Mouse (Mus musculus) hematopoietic stem cell, adult 5-6 weeks (primary cell): ENCODE measurements around the gene Cd247. TPM values are rescaled to one million over a fixed set of nuclear protein-coding genes. Genes with fewer than 3 reads are reported as not detected.

Experiments used
- ATAC-seq, 2 experiments: fragments of 125-278 bp in 1 of 2; replicated peaks in 1 of 2; 2 replicates each; pipeline ENCODE4 v1.8.0; 2016 to 2017; ENCODE audit warnings: inconsistent platforms in 2 of 2, mild to moderate bottlenecking in 2 of 2, moderate number of reproducible peaks in 2 of 2, low read depth in 1 of 2, moderate TSS enrichment in 1 of 2; ENCODE audit not compliant: low FRiP score in 2 of 2, poor library complexity in 2 of 2, severe bottlenecking in 2 of 2, insufficient read depth in 1 of 2, low TSS enrichment in 1 of 2
- total RNA-seq: library from RNA; stranded (forward); fragments of 172-1452, 232-1000 nt; gene quantifications from 2 replicates; pipeline ENCODE4 v1.2.3, GENCODE M21; 2017

Gene Cd247
- total RNA-seq, 1 experiment from 2014 or later = 3.6 TPM

- ATAC-seq = no peak
These were observed 72.7 kb downstream of the Cd247 start for GRCm38 (mm10) chr1:165861235-165861609.

DNA sequence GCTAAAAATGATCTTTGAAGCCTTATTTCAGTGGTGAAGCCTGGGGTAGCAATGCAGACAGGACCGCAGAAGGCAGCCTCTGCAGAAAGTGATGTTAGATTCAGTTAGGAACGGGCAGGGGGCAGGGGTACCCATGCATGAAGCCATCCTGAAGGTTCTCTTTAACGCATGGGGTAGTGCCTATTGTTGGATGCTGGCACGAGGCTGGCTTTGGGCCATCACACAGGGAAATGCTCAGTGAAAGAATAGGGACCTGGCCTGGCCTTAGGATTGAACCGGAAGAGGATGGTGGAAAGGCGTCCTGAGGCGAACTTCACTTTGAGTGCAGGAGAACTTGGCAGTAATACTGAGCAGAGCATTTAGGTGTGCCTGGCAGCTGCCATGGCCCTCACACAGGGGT lies 73.6 kb downstream of the Cd247 start:
- ATAC-seq = no peak

DNA sequence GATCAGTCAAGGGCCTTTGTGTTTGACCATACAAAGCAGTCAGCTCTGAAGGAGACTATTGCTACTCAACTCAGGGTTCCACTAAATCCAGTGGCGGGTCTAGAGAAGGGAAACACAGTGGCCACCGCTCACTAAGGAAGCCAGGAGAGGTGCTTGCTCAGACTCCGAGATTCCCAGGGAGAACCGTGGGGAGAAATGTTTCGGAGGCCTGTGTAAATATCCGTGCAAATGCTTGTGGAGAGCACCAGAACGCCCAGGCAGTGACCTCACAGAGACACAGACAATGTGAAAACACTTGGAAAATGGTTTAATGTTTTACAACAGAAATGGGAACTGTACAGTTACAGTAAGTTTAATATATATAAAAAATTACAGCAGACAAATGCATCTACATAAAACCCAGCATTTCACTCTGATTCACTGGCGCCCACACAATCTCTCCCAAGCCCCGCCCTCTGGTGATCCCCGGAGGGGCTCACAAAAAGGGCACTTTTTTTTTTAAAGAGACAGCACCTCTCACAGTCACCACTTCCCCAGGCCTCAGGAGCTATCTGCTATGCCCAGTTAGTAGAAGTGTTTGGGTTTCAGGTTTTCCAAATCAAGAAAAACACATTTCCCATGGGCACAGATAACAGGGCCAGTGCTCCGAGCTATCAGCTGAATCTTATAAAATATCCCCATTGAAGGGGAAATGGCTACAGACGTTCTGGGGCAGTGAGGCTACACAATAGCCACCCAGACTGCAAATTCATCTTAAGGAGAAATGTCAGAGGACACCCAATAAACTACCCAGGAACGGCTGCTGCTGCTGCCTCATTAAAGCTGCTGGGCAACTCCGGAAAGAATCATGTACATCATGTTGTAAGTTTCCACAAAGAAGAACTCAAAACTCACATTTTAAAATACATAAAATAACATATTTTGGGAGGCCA lies 76.6 kb downstream of the Cd247 start:
- ATAC-seq = no peak

DNA sequence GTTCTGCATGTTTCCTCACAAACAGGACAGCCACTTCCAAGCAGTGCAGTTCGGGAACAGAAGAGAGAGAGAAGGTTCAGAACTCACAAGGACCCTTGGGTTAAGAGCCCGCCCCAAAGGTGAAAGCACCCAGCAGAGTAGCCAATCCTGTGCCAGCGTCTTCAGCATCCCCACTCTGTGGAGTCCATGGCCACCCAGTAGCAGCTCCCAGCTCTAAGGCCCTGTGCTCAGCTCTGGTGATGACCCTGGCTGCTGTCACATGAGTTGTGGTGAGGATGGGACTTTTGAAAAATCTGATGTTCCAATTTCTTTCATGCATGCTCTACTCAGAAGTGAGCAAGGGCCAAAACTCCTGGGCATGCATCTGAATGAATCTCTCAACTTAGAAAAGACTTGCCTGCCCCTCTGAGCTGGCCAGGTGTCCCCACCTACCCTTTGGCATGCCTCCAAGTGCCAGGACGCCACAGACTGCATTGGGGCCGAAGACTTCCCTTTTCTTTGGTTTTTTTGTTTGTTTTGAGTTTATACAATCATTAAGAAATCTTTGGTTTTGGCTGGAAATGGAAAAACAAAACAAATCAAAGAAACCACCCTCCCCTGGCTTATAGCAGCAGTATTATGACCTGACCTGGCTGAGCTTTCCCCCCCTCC lies 78.3 kb downstream of the Cd247 start:
- no peak; a peak in 1 of 4 replicates for ATAC-seq

- no peak for ATAC-seq
These were observed 80.2 kb downstream of the Cd247 start for GRCm38 (mm10) chr1:165868659-165869058.

DNA sequence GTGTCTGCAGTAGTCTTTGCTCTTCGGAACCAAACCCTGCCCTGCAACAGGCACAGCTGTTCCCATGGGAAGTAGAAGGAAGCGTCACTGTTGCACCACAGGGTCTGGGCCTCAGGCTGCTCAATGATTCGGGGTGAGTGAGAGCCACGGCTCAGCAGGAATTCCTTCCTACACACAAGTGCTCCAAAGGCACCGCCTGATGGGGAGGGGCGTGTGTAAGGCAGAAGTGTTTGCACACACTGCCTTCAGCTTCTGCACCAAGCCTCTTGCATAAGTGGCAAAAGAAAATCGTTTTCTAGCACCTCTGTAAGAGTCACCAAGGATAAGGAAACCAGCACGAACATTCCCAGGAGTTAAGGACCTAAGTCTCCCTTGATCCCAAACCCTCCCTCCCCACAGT lies 86.2 kb downstream of the Cd247 start:
- ATAC-seq = no peak

DNA sequence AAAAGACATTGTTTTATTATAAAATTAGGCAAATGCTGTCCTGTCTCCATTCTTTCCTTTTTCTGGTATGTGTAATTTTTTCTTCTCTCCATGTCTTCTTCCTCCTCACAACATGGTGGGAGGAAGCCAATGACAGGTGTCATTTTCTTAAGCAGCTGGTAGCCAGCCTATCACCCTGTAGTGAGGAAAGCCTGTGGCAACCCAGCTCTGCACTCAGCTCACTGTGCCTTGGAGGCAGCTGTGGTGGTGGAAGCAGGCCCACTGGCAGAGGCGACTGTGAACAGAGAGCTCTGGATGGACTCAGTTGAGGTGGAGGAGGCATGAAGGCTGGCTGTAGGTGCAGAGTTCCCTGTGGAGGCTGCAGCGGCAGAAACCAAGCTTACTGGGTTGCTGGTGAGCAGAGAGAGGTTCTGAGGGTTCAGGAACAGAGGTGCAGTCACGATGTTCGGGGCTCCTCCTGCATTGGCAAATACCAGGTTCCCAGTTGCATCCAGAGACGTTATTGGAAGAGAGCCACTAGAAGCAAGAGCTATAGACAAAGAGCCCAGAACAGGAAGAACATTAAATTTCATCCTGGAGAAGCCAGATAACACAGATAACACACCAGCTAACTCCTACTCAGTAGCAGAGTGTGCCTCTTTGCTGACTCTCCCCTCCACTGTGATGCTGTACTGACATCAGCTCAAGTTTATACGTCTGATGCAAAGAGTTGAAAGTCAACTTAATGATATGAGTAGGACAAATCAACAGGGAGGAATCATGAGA lies 87.2 kb downstream of the Cd247 start:
- ATAC-seq = no peak

GRCm38 (mm10) chr1:165878751-165879150 lies 90.3 kb downstream of the Cd247 start:
- ATAC-seq = no peak

DNA sequence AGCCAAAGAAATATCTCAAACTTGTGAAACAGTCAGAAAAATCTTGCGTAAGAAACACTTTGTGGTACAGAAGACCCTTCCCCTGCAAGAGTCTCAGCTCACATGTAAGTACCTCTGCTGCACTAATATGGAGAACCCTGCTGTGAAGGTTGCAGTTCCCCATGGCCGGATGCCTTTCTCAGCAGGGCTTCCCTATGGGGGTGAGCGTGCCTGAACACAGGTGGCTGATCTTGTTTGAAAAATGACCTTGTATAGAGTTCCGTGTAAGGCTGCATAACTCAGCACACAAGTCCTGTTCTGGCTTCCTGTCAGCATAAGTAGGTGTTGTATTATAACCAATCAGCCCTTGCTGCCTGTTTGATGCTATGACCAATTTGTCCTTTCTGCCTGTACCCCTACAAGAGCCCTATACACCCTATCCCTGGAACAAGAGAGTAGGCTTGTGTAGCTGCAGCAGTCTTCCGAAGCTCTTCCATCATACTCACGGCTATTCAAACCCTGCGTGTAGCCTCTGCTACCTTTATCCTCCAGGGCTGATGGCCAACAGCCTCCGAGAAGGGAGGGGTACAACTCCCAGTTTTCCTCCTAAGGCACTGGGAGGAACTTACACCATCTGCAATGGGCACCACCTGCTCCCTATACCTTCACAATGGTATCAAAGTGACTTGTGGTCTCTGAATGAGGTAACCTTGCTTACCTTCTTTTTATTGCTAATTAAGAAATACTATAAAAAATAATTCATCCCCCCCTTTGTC lies 93.8 kb downstream of the Cd247 start:
- no peak for ATAC-seq

- ATAC-seq = no peak
These were observed 103.2 kb downstream of the Cd247 start for GRCm38 (mm10) chr1:165891686-165892085.

- ATAC-seq = no peak
These were observed 115.1 kb downstream of the Cd247 start for GRCm38 (mm10) chr1:165903596-165903995.

DNA sequence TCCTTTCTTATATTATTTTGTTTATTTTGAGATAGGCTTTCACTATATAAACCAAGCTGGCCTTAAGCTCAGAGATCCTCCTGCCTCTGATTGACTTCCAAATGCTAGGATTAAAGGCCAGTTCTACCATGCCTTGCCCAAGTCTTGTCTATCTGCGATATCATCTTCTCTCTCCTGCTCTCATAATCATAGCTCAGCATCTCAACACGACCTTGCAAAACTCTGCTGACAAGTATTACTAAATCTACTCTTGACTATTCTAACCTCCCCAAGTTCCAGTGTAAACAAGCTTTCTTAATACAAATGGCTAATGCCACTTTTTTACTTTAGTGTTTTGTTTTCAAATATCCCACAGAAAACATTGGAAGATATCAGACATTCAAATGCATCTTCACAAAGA lies 119.7 kb downstream of the Cd247 start:
- no peak for ATAC-seq

DNA sequence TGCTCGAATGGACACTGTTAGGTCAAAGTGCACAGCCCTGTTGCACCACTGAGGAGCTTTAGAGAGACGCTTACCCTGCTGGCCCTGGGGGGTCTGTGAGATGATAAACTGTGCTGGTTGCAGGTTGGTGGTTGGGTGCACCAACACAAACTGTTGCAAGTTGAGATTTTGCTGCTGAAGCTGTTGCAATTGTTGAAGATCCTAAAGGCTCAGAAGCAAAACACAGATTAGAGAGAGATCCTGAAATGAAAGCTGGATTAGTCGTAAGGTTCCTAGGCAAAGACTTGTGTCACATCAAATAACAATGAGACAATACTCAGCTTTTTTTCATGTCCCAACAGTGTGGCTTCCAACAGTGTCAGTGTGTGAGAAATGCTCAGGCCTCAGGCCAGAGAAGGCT lies 120.3 kb downstream of the Cd247 start:
- no peak for ATAC-seq

GRCm38 (mm10) chr1:165909471-165909870 lies 121.0 kb downstream of the Cd247 start:
- ATAC-seq = no peak

DNA sequence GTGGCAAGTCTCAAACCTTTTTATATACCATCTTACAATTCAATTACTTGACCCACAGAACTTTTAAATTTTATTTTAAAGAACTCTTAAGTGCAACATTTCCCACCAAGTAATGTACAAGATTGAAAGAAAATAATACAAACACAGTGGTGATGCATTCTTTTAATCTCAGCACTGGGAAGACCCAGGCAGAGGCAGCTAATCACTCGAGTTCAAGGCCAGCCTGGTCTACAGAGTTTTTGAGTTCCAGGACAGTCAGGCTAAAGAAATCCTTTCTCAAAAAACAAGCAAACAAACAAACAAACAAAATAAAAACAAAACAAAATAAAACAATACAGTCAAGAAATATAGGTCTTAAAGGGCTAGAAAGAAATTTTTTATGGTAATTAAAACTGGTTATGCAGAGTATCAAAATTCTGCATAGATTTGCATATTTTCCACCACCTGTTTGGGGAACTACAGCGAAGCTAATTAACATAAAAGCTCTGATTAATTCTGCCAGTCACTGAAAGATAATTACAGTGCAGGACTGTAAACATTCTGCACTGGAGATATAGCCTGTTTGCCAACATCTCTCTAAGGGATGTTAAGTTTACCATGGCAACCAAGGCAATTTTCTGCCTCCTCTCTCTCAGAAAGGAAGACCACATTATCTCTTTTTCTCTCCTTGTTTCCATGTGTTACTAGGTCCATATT lies 125.4 kb downstream of the Cd247 start:
- ATAC-seq = no peak

- ATAC-seq = no peak
These were observed 125.9 kb downstream of the Cd247 start for GRCm38 (mm10) chr1:165914416-165914801.

GRCm38 (mm10) chr1:165921026-165921425 lies 132.5 kb downstream of the Cd247 start:
- ATAC-seq = no peak
